Mouse (Mus musculus): ENCODE measurements around the gene Dlg2. TPM values are rescaled to one million over a fixed set of nuclear protein-coding genes. Genes with fewer than 3 reads are reported as not detected.
A peak's percentile ranks its signal among the peaks of the same experiment; 100 is the strongest.

The Dlg2 gene
- polyA plus RNA-seq, 1 experiment from 2014 or later: 28.3 TPM

- H3K9me3 ChIP-seq (ENCODE audit: control insufficient read depth, low read length): no peaks in the 10 kb centered on the region
- H3K4me2 ChIP-seq (ENCODE audit: low read length): no peak overlapping the region
- no peaks in the 10 kb centered on the region for H3K27me3 ChIP-seq (replicated peaks; ENCODE audit: control insufficient read depth, insufficient read depth, low read length)
- H3K4me3 ChIP-seq (ENCODE audit: low read length): no peak overlapping the region
- no peaks in the 10 kb centered on the region for H3K36me3 ChIP-seq (ENCODE audit: control insufficient read depth, insufficient read depth, low read length)
- no peak for ATAC-seq
- 75% methylated on average over 3 of the region's 3 CpGs for WGBS
- H3K9ac ChIP-seq (ENCODE audit: low read depth, low read length): no peak overlapping the region
- H3K27ac ChIP-seq (ENCODE audit: low read depth, low read length): no peak overlapping the region
- no peaks in the 10 kb centered on the region for H3K4me1 ChIP-seq (ENCODE audit: control insufficient read depth, insufficient read depth, low read depth, low read length)
These were observed 31.7 kb downstream of the Dlg2 start for GRCm38 (mm10) chr7:90508124-90508523.

DNA sequence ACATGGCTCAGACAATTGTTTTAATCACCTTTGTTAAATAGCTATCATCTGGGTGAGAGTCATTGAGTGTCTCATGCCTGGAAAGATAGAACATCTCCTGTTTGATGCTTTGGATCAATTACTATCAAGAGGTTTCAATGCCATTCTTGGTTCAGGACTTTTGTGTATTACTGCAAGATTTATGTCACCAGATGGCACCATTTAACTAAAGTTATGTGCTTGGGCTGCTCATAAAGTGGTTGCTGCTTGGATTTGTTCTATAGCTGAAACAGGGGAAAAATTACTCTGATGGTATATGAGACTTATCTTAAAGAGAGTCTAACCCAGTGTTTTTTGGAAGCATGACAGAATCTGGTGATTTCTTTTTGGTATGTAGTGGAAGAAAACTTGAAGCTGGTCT, 35.8 kb downstream of the Dlg2 start:
- H3K4me2 ChIP-seq (ENCODE audit: low read length): no peak overlapping the region
- no peak overlapping the region for H3K4me3 ChIP-seq (ENCODE audit: low read length)
- H3K9ac ChIP-seq (ENCODE audit: low read depth, low read length): no peak overlapping the region
- no peak overlapping the region for H3K27ac ChIP-seq (ENCODE audit: low read depth, low read length)
- ATAC-seq: peak; percentile 61; the same call in 1 of the 2 replicates
- no peaks in the 10 kb centered on the region for H3K9me3 ChIP-seq (ENCODE audit: control insufficient read depth, low read length)
- no peaks in the 10 kb centered on the region for H3K27me3 ChIP-seq (replicated peaks; ENCODE audit: control insufficient read depth, insufficient read depth, low read length)
- no peaks in the 10 kb centered on the region for H3K36me3 ChIP-seq (ENCODE audit: control insufficient read depth, insufficient read depth, low read length)
- no peaks in the 10 kb centered on the region for H3K4me1 ChIP-seq (ENCODE audit: control insufficient read depth, insufficient read depth, low read depth, low read length)

- no peak for ATAC-seq
- H3K9me3 ChIP-seq (ENCODE audit: control insufficient read depth, low read length): no peaks in the 10 kb centered on the region
- no peak overlapping the region for H3K27ac ChIP-seq (ENCODE audit: low read depth, low read length)
- 51% methylated on average over 9 of the region's 9 CpGs for WGBS
- H3K4me1 ChIP-seq (ENCODE audit: control insufficient read depth, insufficient read depth, low read depth, low read length): no peaks in the 10 kb centered on the region
- no peak overlapping the region for H3K4me2 ChIP-seq (ENCODE audit: low read length)
- H3K36me3 ChIP-seq (ENCODE audit: control insufficient read depth, insufficient read depth, low read length): no peaks in the 10 kb centered on the region
- H3K4me3 ChIP-seq (ENCODE audit: low read length): no peak overlapping the region
- no peaks in the 10 kb centered on the region for H3K27me3 ChIP-seq (replicated peaks; ENCODE audit: control insufficient read depth, insufficient read depth, low read length)
- H3K9ac ChIP-seq (ENCODE audit: low read depth, low read length): no peak overlapping the region
These were observed 63.3 kb downstream of the Dlg2 start for GRCm38 (mm10) chr7:90539481-90540402.

- no peak overlapping the region for H3K4me2 ChIP-seq (ENCODE audit: low read length)
- no peaks in the 10 kb centered on the region for H3K27me3 ChIP-seq (replicated peaks; ENCODE audit: control insufficient read depth, insufficient read depth, low read length)
- no peak overlapping the region for H3K4me3 ChIP-seq (ENCODE audit: low read length)
- no peaks in the 10 kb centered on the region for H3K9me3 ChIP-seq (ENCODE audit: control insufficient read depth, low read length)
- no peak for ATAC-seq
- WGBS: 91% methylated on average over 2 of the region's 2 CpGs
- H3K27ac ChIP-seq (ENCODE audit: low read depth, low read length): no peak overlapping the region
- no peaks in the 10 kb centered on the region for H3K36me3 ChIP-seq (ENCODE audit: control insufficient read depth, insufficient read depth, low read length)
- H3K9ac ChIP-seq (ENCODE audit: low read depth, low read length): no peak overlapping the region
- no peaks in the 10 kb centered on the region for H3K4me1 ChIP-seq (ENCODE audit: control insufficient read depth, insufficient read depth, low read depth, low read length)
These were observed 64.4 kb downstream of the Dlg2 start for GRCm38 (mm10) chr7:90540811-90541323.

DNA sequence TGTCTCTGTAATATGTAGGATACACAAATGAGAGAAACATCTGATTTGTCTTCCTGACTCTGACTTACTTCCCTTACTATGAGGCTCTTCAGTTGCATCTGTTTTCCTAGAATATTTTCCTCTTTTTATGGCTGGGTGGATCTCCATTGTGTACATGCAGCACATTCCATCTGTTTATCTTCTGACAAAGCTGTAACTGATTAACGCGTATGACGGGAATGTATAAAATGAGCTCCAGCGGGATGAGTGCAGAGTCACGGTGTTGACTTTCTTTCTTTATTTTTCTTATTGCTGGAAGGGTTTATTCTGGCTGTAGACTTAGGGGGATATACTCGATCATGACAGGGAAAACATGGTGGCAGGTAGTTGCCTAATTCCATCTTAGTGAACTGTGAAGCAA, 76.9 kb downstream of the Dlg2 start:
- Histone ChIP-seq H3K4me3 (ENCODE audit: low read length) (no peak overlapping the region), H3K4me2 (ENCODE audit: low read length) (no peak overlapping the region), H3K9me3 (ENCODE audit: control insufficient read depth, low read length) (no peaks in the 10 kb centered on the region), H3K4me1 (ENCODE audit: control insufficient read depth, insufficient read depth, low read depth, low read length) (no peaks in the 10 kb centered on the region), H3K27ac (ENCODE audit: low read depth, low read length) (no peak overlapping the region), H3K36me3 (ENCODE audit: control insufficient read depth, insufficient read depth, low read length) (no peaks in the 10 kb centered on the region), H3K9ac (ENCODE audit: low read depth, low read length) (no peak overlapping the region), H3K27me3 (replicated peaks; ENCODE audit: control insufficient read depth, insufficient read depth, low read length) (no peaks in the 10 kb centered on the region)
- no peak for ATAC-seq
- WGBS: 87% methylated on average over 6 of the region's 6 CpGs

- no peak for ATAC-seq
- no peak overlapping the region for H3K27ac ChIP-seq (ENCODE audit: low read depth, low read length)
- H3K36me3 ChIP-seq (ENCODE audit: control insufficient read depth, insufficient read depth, low read length): no peaks in the 10 kb centered on the region
- H3K4me2 ChIP-seq (ENCODE audit: low read length): no peak overlapping the region
- no peaks in the 10 kb centered on the region for H3K9me3 ChIP-seq (ENCODE audit: control insufficient read depth, low read length)
- WGBS: 78% methylated on average over 2 of the region's 2 CpGs
- no peaks in the 10 kb centered on the region for H3K27me3 ChIP-seq (replicated peaks; ENCODE audit: control insufficient read depth, insufficient read depth, low read length)
- no peaks in the 10 kb centered on the region for H3K4me1 ChIP-seq (ENCODE audit: control insufficient read depth, insufficient read depth, low read depth, low read length)
- no peak overlapping the region for H3K9ac ChIP-seq (ENCODE audit: low read depth, low read length)
- no peak overlapping the region for H3K4me3 ChIP-seq (ENCODE audit: low read length)
These were observed 77.9 kb downstream of the Dlg2 start for GRCm38 (mm10) chr7:90554421-90554820.

- H3K9ac ChIP-seq (ENCODE audit: low read depth, low read length): no peak overlapping the region
- no peak overlapping the region for H3K27ac ChIP-seq (ENCODE audit: low read depth, low read length)
- no peaks in the 10 kb centered on the region for H3K36me3 ChIP-seq (ENCODE audit: control insufficient read depth, insufficient read depth, low read length)
- WGBS: 13% methylated on average over 7 of the region's 7 CpGs
- ATAC-seq: no peak
- H3K4me2 ChIP-seq (ENCODE audit: low read length): no peak overlapping the region
- no peaks in the 10 kb centered on the region for H3K4me1 ChIP-seq (ENCODE audit: control insufficient read depth, insufficient read depth, low read depth, low read length)
- H3K4me3 ChIP-seq (ENCODE audit: low read length): no peak overlapping the region
- H3K9me3 ChIP-seq (ENCODE audit: control insufficient read depth, low read length): no peaks in the 10 kb centered on the region
- no peaks in the 10 kb centered on the region for H3K27me3 ChIP-seq (replicated peaks; ENCODE audit: control insufficient read depth, insufficient read depth, low read length)
These were observed 92.7 kb downstream of the Dlg2 start for GRCm38 (mm10) chr7:90569130-90569529.

GRCm38 (mm10) chr7:90587795-90588194, 111.3 kb downstream of the Dlg2 start:
- Histone ChIP-seq H3K4me3 (ENCODE audit: low read length) (no peak overlapping the region), H3K9ac (ENCODE audit: low read depth, low read length) (no peak overlapping the region), H3K4me2 (ENCODE audit: low read length) (no peak overlapping the region), H3K4me1 (ENCODE audit: control insufficient read depth, insufficient read depth, low read depth, low read length) (no peaks in the 10 kb centered on the region), H3K27ac (ENCODE audit: low read depth, low read length) (no peak overlapping the region), H3K36me3 (ENCODE audit: control insufficient read depth, insufficient read depth, low read length) (no peaks in the 10 kb centered on the region), H3K27me3 (replicated peaks; ENCODE audit: control insufficient read depth, insufficient read depth, low read length) (no peaks in the 10 kb centered on the region), H3K9me3 (ENCODE audit: control insufficient read depth, low read length) (no peaks in the 10 kb centered on the region)
- ATAC-seq: no peak
- 73% methylated on average over 2 of the region's 2 CpGs for WGBS

GRCm38 (mm10) chr7:90588318-90588717, 111.8 kb downstream of the Dlg2 start:
- no peaks in the 10 kb centered on the region for H3K27me3 ChIP-seq (replicated peaks; ENCODE audit: control insufficient read depth, insufficient read depth, low read length)
- H3K4me1 ChIP-seq (ENCODE audit: control insufficient read depth, insufficient read depth, low read depth, low read length): no peaks in the 10 kb centered on the region
- no peak overlapping the region for H3K27ac ChIP-seq (ENCODE audit: low read depth, low read length)
- WGBS: 78% methylated on average over 1 of the region's 1 CpGs
- no peak for ATAC-seq
- no peaks in the 10 kb centered on the region for H3K9me3 ChIP-seq (ENCODE audit: control insufficient read depth, low read length)
- H3K9ac ChIP-seq (ENCODE audit: low read depth, low read length): no peak overlapping the region
- H3K36me3 ChIP-seq (ENCODE audit: control insufficient read depth, insufficient read depth, low read length): no peaks in the 10 kb centered on the region
- no peak overlapping the region for H3K4me2 ChIP-seq (ENCODE audit: low read length)
- no peak overlapping the region for H3K4me3 ChIP-seq (ENCODE audit: low read length)
